Mouse (Mus musculus) embryonic facial prominence, embryonic 12.5 days (tissue): ENCODE results near the gene Ccdc103. TPM values are rescaled to one million over a fixed set of nuclear protein-coding genes. Genes with fewer than 3 reads are reported as not detected.

Experiments used
- ATAC-seq: fragments of 200-750 bp; cut with Nextera tagmentation; 2 replicates; pipeline ENCODE4 v1.8.0; 2017; ENCODE audit not compliant: insufficient number of reproducible peaks, insufficient read depth, low FRiP score, low TSS enrichment
- H3K27ac ChIP-seq: fragments of 300-500 bp; sonication (generic); 2 replicates; pipeline ENCODE4 v1.5.1; 2016; ENCODE audit warnings: mild to moderate bottlenecking
- H3K27me3 ChIP-seq: fragments of 300-500 bp; sonication (generic); 2 replicates; pipeline ENCODE4 v1.6.1; 2016; ENCODE audit warnings: mild to moderate bottlenecking, moderate library complexity
- H3K36me3 ChIP-seq: fragments of 300-500 bp; sonication (generic); 2 replicates; pipeline ENCODE4 v1.6.1; 2016; ENCODE audit warnings: mild to moderate bottlenecking
- H3K4me1 ChIP-seq: fragments of 300-500 bp; sonication (generic); 2 replicates; pipeline ENCODE4 v1.6.1; 2016
- H3K4me2 ChIP-seq: fragments of 300-500 bp; sonication (generic); replicated peaks from 2 replicates; pipeline ENCODE4 v1.6.1; 2016; ENCODE audit warnings: mild to moderate bottlenecking, moderate library complexity
- H3K4me3 ChIP-seq: fragments of 300-500 bp; sonication (generic); 2 replicates; pipeline ENCODE4 v1.5.1; 2016; ENCODE audit warnings: mild to moderate bottlenecking
- H3K9ac ChIP-seq: fragments of 300-500 bp; sonication (generic); 2 replicates; pipeline ENCODE4 v1.6.1; 2016; ENCODE audit warnings: mild to moderate bottlenecking, moderate library complexity
- H3K9me3 ChIP-seq: fragments of 300-500 bp; sonication (generic); 2 replicates; pipeline ENCODE4 v1.6.1; 2016; ENCODE audit warnings: mild to moderate bottlenecking, moderate library complexity
- WGBS: fragments of 180-500 bp; shearing (Covaris S2); methylation state at CpG from one replicate; pipeline ENCODE4 v1.1.7; 2016; 5-methylcytosine and 5-hydroxymethylcytosine counted together
- polyA plus RNA-seq: library from polyadenylated mRNA; unstranded; fragments of >200 nt; fragmentation: Nextera tagmentation; extraction: Ambion mirVana; gene quantifications from 2 replicates; pipeline ENCODE4 v1.2.1, GENCODE M21; 2016

The Ccdc103 gene
- polyA plus RNA-seq, 1 experiment from 2014 or later = 1.7 TPM

DNA sequence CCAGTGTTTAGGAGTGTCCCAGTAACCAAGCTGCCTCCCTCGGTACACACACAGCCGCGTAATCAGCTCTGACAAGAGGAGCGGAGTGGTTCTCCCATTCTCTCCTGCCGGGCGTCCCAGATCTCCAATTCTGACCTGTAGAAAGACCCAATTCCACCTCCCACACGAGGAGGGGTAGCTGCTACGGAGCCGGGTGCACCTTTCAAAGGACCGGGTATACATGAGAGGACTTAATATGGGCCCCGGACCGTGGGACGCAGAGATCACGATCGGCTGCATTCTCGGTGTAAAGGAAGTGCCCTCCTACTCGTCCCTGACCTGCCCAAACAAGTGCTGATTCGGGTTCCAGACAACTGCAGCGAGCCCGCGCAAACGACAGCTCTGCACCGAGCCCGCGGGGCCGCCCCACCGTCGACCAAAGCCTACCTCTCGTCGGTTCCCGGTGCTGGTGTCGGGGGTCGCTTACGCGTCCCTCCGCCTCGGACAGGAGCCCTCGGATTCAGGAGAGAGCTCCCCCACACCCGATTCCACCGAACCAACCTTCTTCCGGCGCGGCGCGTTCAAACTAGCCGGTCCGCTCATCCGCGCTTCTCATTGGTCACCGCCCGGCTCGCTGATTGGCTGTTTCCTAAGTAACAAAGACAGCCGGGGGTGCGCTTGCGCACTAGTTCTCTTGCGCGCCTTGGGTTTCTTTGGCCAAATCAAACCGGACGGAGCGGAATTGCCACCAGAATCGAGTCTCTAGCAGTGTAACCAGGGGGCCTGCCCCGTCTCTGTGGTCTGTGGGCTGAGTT is 43.8 kb downstream of the Ccdc103 start, which contains the start of gene Kif18b:
Gene Kif18b, minus strand, starts transcription at position 568 of the 794 bp plus-strand sequence.
- WGBS = under 1% methylated on average over 62 of the region's 62 CpGs
- Histone ChIP-seq H3K9ac (peak within 1 kb of the TSS; percentile 77), H3K27me3 (no peaks in the 10 kb centered on the region), H3K9me3 (no peaks in the 10 kb centered on the region), H3K4me3 (peak within 1 kb of the TSS; percentile 81), H3K4me1 (peaks cover 19% of the 10 kb centered on the region), H3K4me2 (peak within 1 kb of the TSS; percentile 72), H3K36me3 (0 out of 2 replicates have a peak, but pooled peaks cover 3% of the 10 kb centered on the region), H3K27ac (peak within 1 kb of the TSS; percentile 95)
- peak; percentile 93 for ATAC-seq

- Histone ChIP-seq H3K4me3 (peak overlapping the region; percentile 81), H3K4me1 (peaks cover 19% of the 10 kb centered on the region), H3K27ac (peak overlapping the region; percentile 95), H3K4me2 (peak overlapping the region; percentile 72), H3K9me3 (no peaks in the 10 kb centered on the region), H3K27me3 (no peaks in the 10 kb centered on the region), H3K36me3 (0 out of 2 replicates have a peak, but pooled peaks cover 3% of the 10 kb centered on the region), H3K9ac (peak overlapping the region; percentile 77)
- 2% methylated on average over 10 of the region's 10 CpGs for WGBS
- 0 out of 2 replicates have a peak, but pooled peaks have one; percentile 11 for ATAC-seq
Observed at GRCm38 (mm10) chr11:102925351-102925717, 44.3 kb downstream of the Ccdc103 start.

DNA sequence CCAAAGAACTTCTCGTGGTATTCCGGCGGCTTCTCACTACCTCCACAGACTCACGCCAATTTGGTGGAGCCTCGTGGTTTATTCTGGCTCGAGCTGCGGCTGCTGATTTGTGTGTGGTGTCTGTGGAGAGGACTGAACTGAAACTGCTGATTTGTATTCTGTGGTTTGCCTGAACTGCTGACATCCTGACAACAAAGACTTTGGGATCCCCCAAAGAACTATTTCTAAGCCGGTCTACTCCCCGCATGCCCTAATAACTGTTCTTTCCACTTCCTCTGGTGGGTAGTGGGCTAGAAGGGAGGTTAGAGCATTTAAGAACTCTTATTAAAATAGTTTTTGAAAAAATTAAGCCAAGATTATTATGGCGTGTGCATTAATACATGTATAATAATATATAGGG is 49.7 kb downstream of the Ccdc103 start:
- Histone ChIP-seq H3K27ac (no peak overlapping the region), H3K9me3 (no peaks in the 10 kb centered on the region), H3K36me3 (no peaks in the 10 kb centered on the region), H3K4me1 (no peaks in the 10 kb centered on the region), H3K9ac (no peak overlapping the region), H3K4me3 (no peak overlapping the region), H3K27me3 (no peaks in the 10 kb centered on the region), H3K4me2 (no peak overlapping the region)
- no peak for ATAC-seq
- WGBS = 91% methylated on average over 10 of the region's 10 CpGs

Other genes with a start within 250 kb of the Ccdc103 start
- 0.65 and 1.3 TPM in 2 replicates for gene Meioc, start 217.5 kb upstream of the Ccdc103 start, polyA plus RNA-seq
- gene Ccdc43, start 183.4 kb upstream of the Ccdc103 start, polyA plus RNA-seq = 49.3 and 52.1 TPM in 2 replicates
- gene Adam11, start 119.8 kb upstream of the Ccdc103 start, polyA plus RNA-seq = 23.2 and 25.0 TPM in 2 replicates
- 103 and 105 TPM in 2 replicates for gene Gjc1, start 61.5 kb upstream of the Ccdc103 start, polyA plus RNA-seq
- gene Higd1b, start 45.4 kb upstream of the Ccdc103 start, polyA plus RNA-seq = not detected in 2 replicates
- 233 and 246 TPM in 2 replicates for gene Eftud2, start 219 bp upstream of the Ccdc103 start, polyA plus RNA-seq
- 0.14 TPM in 1 of 2 replicates, not detected in the other for gene Fam187a, start 4.0 kb downstream of the Ccdc103 start, polyA plus RNA-seq
- 0.29 and 0.41 TPM in 2 replicates for gene Gfap, start 19.7 kb downstream of the Ccdc103 start, polyA plus RNA-seq
- gene Kif18b, start 43.9 kb downstream of the Ccdc103 start, polyA plus RNA-seq = 10.3 and 10.6 TPM in 2 replicates
- 3.7 and 3.9 TPM in 2 replicates for gene C1ql1, start 65.5 kb downstream of the Ccdc103 start, polyA plus RNA-seq
- 45.7 and 50.8 TPM in 2 replicates for gene Nmt1, start 147.0 kb downstream of the Ccdc103 start, polyA plus RNA-seq
- gene Dcakd, start 147.1 kb downstream of the Ccdc103 start, polyA plus RNA-seq = 170 and 174 TPM in 2 replicates
- 3.9 and 4.2 TPM in 2 replicates for gene Plcd3, start 220.5 kb downstream of the Ccdc103 start, polyA plus RNA-seq
- gene Acbd4, start 220.5 kb downstream of the Ccdc103 start, polyA plus RNA-seq = 9.7 and 11.2 TPM in 2 replicates
- 4.0 and 4.2 TPM in 2 replicates for gene Hexim1, start 235.0 kb downstream of the Ccdc103 start, polyA plus RNA-seq